Mouse (Mus musculus): ENCODE results near the gene Vdac1.
A peak's percentile ranks its signal among the peaks of the same experiment; 100 is the strongest.
"Not testable (repeated sequence)": the region's sequence is repeated elsewhere in the genome, so short reads cannot be mapped to it uniquely, and the experiment has no call there.

Vdac1 gene

DNA sequence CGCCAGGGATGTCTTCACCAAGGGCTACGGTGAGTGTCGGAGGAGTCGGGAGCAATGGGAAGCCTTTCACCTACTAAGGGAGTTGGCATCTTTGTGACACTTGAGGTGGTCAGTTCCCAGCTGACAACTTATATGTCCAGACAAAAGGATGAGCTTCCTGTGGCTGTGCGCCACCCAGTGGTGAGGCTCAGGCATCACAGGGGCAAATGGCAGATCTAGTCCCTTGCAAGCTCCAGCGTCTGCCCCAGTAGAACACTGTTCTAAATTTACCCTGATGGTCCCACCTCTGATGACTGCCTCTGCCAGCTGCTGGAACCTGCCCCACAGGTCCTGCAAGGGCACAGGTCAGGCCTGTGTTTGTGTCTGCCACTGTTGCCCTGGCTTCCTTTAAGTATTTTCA is 13.7 kb downstream of the Vdac1 start:
- peak; percentile 78 for DNase-seq (ENCODE audit: low read depth)

DNA sequence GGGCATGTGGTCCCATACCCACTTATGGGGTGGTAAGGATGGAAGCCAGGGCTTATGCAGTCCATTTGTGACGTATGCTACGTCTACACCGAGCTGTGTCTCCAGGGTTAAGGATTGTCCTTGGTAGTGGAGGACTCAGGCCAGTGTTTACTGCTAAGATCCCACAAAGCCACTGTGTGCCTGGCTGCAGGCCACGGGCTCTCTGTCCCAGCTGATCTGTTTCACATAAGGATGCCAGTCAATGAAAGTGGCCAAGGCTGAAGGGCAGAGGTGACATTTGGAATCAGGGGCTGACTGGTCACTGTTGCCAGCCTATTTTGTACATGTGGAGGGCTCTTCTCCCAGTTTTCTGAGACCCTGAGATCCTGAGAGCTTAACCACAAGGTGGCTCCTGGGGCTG is 16.9 kb downstream of the Vdac1 start:
- DNase-seq (ENCODE audit: low read depth) = no peak

DNA sequence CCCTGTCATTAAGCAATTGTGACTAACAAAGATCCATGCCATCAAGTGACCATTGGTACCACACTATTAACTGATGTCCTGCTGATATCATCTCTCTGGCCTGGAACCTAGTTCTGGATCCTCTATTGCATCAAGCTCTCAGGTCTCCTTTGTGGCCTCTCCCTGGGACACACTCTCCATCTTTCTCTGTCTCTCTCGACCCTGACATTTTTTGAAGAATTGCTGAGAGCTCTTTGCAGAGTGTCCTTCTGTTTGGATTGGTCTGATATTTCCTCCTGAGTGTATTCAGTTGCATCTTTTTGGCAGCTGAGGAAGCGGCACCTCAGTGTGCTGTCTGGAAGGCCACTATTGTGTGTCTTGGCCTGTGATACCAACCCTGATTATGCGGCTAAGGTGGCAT is 18.6 kb downstream of the Vdac1 start:
- no peak for DNase-seq (ENCODE audit: low read depth)

DNA sequence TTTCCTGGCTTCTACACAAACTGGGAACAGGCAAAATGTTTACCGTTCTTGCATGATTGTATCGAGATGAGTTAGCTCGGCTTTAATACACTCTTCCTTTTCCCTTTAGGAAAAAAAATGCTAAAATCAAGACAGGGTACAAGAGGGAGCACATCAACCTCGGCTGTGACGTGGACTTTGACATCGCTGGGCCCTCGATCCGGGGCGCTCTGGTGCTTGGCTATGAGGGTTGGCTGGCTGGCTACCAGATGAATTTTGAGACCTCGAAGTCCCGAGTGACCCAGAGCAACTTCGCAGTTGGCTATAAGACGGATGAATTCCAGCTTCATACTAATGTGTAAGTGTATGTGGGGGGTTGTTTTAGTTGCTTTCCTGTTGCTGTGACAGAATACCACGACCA is 23.1 kb downstream of the Vdac1 start:
- DNase-seq (ENCODE audit: low read depth) = no peak

DNA sequence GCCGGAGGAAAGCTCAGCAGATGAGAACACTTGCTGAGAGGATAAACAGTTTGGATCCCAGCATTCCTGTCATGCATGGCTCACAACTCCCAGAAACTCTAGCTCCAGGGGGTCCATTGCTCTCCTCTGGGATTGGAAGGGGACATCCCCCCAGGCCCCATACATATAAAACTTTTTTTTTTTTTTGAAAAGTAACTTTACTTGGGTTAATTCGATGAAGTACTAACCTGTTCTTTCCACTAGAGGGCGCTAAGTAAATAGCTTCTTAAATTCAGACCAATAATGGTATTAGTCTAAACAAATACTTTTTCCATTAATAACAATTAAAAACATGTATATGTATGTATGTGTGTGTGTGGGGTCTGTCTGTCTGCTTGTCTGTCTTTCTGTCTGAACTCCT is 24.0 kb downstream of the Vdac1 start:
- DNase-seq (ENCODE audit: low read depth) = peak; percentile 64

DNA sequence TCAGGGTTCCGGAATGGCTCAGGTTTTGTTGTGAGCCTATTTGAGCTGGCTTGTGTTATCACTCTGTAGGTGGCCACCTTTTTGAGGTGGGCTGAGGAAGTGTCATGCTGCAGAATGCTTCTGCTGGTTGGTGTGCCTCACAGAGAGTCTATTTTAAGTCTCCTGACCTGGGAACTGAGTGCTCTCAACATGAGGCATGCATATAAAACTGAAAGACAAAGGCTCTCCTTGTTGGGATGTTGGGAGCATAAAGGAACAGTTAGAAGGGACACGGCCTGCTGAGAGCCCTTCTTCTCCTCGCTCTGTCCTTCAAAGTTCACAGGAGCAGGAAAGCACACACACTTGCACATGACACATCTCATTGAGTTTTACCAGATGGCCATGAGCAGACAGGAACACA is 26.2 kb downstream of the Vdac1 start:
- no peak for DNase-seq (ENCODE audit: low read depth)

DNA sequence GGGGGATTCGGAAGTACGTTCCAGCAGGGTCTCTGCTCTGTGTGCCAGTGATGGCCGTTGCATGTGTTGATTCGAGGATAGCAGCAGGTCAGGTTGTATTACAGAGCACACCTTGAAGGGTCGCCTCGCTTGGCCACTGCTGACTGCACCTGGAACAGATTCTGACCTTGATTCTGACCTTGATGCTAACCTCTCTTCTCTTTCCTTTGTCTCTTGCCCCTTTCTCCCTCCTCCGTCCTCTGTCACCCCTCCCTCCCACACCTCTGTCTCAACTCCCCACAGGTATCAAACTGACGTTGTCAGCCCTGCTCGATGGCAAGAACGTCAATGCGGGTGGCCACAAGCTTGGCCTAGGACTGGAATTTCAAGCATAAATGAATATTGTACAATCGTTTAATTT is 27.5 kb downstream of the Vdac1 start:
- no peak for DNase-seq (ENCODE audit: low read depth)

DNA sequence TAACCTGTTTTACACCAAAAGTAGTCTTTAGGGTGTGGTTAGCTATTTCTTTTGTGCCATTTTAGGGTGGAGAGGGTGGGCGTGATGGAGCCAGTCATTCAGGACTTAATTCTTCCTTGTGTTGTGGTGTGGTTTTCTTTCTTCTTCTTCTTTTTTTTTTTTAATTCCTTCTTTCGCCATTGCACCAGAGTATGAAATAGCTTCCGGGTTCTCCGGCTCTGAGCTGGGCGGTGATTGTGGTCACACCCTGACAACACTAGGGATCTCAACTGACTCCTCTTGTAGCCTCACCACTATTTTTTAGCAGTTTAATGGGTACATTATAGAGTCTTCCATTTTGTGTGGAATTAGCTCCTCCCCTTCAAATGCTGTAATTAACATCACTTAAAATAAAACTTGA is 28.3 kb downstream of the Vdac1 start:
- not testable (repeated sequence) for DNase-seq (ENCODE audit: low read depth)

DNA sequence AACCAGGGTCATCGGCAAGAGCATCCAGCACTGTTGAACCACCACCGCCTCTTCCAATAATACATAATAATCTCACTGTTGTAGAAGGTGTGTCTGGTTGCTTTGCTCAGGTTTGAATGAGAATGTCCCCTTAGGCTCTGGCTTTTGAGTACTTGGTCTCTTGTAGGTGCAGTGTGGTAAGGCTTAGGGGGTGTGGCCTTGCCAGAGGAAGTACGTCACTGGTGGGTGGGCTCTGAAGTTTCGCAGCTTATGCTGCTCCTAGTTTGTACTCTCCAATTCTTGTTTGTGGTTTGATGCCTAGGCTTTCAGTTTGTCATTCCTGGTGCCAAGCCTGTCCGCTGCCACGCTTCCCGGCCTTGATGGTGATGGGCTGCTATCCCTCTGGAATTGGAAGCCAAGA is 29.3 kb downstream of the Vdac1 start:
- DNase-seq (ENCODE audit: low read depth) = no peak

DNA sequence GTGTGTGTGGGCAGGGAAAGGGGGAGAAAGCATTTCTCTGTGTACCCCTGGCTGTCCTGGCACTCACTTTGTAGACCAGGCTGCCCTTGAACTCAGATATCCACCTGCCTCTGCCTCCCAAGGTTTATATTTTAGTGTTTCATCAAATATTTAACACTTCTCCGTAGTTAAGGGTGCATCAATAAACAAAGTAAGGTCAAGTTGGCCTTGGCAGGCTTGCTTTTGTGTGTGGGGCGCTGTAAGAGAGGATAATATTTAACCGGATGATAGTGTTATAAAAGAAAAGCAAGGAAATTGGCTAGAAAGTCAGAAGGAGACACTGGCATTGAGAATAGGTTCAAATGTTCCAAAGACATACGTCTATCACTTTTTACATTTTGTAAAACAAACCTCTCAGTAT is 33.8 kb downstream of the Vdac1 start:
- DNase-seq (ENCODE audit: low read depth) = no peak

DNA sequence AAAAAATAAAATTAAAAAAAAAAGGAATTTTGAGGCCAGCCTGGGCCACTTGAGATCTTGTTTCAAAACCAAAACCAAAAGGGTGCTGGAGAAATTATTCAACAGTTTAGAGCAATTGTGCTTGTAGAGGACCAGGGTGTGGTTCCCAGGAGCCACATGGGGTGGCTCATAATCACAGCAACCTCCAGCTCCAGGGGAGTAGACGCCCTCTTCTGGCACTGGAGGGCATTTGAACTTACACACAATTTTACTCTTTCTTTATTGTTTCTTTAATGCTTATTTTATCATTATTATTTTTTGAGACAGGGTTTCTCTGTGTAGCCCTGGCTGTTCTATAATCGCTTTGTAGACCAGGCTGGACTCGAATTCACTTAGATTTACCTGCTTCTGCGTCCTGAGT is 34.7 kb downstream of the Vdac1 start:
- peak; percentile 42 for DNase-seq (ENCODE audit: low read depth)

DNA sequence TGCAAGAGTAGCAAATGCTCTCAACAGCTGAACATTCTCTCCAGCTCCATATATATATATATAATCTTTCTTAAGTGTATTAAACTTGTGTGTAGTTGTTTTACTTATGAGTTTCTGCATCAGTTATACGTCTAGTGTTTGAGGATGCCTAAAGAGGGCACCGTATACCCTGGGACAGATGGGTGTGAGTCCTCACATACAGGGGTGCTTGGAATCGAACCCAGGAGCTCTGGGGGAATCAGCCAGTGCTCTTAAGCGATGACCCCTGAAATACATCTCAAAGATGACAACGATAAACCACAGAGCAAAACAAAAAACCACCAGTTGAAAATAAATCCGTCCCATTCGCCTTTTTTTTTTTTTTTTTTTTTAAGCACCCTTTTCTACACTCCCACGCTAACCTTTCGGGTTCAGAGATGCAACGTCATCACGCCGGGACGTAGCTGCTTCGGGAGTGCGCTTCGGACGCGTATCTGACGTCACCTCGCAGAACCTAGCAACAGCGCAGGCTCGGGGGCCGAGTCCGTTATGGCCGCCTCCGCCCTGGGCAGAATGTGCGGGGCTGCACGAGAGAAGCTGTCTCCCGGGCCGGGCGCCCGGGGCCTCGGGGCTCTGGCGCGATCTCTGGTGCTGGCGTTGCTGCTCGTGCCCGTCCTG is 35.4 kb downstream of the Vdac1 start, which contains the start of gene 9530068E07Rik:
Gene 9530068E07Rik, plus strand, starts transcription at position 489 of the 657 bp plus-strand sequence.
- DNase-seq (ENCODE audit: low read depth) = peak; percentile 94

DNA sequence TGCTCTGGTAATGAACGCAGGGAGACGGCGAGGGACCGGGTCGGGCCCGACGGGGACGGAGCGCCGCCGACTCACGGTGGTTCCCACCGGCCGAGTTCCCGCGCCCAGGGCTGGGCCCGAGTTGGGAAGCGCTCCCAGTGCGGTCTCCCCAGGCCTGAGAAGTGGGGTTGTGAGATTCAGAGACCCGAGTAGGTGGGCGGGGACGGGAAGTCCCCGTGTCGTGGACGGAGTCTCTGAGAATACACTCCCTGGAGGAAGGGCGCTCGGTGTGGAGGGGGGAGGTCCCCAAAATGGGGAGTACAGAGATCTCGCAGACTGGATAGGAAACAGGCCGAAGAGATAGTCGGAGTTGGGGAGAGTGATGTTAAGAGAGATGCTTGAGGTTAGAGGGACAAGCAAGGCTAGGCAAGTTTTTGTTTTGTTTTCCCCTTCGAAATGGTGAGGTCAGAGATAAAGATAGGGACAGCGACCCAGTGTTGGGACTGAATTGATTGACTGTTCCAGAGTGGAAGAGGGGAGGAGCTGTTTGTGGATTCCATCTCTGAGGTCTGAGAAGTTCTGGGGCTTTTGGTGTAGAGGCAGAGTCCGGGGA is 36.0 kb downstream of the Vdac1 start:
- DNase-seq (ENCODE audit: low read depth) = peak; percentile 75

DNA sequence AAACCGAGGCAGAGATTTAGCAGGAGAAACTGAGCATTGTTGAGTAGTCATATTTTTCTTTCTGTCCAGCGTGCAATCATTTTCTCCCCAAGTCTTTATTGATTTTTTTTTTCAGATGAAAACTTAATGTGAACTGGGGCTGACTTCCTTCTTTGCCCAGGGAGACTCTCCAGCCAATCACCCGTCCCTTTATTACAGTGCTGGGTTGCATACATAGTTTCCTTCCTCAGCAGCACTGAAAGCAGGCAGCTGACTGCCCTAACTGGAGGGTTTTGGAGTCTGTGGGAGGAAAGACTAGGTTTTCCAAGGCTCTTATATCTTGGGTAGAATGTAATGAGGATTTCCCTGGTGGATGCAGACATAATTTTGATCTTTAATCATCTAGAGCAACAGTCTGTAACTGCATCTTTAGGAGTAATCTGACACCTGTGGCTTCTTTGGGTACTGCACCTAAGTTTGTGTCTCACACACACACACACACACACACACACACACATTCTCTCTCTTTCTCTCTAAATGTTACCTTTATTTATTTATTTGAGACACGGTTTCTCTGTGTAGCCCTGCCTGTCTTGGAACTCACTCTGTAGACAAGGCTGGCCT is 36.8 kb downstream of the Vdac1 start:
- peak; percentile 62 for DNase-seq (ENCODE audit: low read depth)

DNA sequence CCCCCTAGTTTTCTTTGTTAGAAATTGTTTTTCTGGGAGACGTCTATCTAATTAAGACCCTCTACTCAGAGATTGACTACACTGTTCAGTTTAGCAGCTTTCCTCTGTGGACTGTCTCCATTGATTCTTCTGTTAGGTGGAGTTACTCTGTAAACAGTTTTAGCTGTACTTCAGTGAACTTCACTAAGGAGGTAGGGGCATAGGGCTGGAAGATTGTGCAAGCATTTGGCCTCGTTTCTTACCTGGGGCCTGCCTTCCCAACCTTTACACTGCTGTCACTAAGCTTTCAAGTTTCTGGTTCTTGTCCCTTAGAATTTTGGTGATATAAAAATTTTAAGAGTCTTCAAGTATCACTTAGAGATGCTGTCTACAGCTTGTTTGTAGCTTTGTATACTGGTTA is 40.8 kb downstream of the Vdac1 start:
- DNase-seq (ENCODE audit: low read depth) = no peak

DNA sequence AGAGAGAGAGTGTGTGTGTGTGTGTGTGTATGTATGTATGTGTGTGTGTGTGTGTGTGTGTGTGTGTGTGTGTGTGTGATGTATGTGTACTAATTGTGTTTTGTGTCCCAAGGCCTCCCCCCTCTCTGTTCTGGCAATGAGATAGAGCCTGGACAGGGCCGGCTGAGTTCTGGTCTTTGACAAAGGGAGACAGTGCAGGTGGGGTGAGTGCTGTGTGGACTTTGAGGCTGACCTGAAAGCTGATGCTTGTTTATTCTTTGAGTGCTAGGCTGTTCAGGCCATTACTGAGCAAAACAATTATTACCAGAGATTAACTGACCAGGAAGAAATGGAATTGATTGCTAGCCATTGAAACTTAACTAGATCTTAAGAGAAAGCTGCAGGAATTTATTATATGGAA is 41.9 kb downstream of the Vdac1 start:
- DNase-seq (ENCODE audit: low read depth) = no peak

DNA sequence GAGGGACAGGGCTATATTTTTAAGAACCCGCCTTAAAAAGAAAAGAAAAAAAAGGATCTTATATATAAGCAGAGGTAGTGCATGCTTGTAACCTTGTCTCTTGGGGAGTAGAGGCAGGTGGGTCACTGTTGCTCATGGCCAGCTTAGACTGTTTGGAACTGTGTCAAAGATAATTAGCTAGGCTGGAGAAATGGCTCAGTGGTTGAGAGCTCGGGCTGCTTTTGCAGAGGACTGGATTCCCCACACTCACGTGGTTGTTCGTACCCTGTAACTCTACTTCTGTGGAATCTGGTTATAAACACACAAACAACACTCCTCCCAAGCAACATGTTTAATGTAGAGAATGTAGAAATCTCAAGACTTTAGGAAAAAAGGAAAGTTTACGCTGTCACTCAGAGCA is 43.5 kb downstream of the Vdac1 start:
- no peak for DNase-seq (ENCODE audit: low read depth)

DNA sequence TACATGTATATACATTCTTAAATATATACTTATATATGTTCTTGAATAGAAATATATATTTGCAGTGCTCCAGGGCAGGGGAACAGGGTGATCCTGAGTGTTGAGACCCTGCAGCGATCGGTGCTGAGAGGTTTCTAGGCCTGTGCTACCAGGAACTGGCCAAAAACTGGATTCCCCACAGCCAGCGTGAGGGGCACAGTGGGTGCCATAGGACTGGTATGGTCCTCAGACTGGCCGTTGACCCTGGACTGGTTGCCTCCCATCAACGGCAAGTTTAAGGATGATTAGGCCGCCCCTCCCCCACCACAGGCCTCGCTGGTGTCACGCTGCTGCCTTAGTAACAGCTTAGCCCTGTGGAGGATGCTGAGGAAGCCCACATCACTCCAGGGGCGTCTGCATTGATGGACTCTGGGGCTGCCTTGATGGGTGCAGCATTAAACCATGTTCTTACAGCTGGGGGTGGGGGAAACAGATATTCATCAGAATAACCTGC is 44.6 kb downstream of the Vdac1 start:
- no peak for DNase-seq (ENCODE audit: low read depth)

DNA sequence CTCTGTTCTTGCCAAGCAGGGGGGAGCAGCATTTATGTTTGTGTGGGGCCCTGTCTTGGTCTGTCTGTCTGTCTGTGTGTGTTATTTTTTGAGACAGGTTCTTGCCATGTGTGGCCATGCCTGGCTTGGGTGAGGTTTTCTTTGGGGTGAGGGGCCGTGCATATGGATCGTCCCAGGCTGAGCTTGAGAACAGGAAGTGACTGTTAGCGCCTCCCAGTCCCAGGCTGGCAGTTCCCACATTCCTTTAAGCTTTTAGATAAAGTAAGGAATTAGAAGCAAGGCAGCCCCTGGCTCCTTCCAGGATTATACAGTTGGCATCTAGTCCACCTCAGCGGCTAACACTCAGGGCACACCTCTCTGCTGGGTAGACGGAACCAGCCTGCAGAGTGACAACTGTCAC is 48.7 kb downstream of the Vdac1 start:
- DNase-seq (ENCODE audit: low read depth) = no peak

DNA sequence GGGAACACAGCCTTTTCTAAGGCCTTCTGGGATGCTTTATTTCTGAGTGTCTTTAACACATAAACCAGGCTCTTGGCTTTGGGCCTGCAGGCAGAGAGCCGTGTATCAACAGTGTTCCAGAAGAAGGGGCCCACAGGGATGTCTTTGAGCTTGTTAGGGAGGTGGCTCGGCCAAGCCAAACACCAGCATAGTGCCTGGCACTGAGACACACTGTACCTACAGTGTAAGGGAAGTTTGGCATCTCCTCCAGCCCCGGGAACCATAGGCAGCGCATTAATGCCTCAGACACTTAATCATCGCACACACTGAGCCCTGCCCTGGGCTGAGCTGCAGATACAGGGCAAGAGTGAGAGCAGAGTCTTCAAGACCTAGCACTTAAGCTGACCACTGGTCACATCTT is 57.7 kb downstream of the Vdac1 start:
- no peak for DNase-seq (ENCODE audit: low read depth)

DNA sequence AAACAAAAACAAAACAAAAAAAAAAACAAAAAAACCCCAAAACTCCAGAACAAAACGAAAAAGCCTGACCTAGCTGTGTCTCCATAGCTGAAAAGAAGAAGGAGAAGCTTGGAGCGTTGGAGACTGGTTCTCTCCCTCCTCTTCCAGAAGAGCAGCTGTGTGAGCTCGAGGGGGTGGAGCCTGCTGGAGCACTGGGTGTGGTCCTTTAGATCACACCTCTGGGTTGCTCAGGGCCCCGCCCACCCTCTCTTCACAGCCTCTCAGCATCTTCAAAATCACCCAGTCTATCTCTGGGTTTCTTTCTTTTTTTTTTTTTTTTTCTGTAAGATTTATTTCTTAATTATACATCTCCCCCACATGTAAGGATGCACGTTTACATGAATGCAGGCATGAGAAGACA is 58.6 kb downstream of the Vdac1 start:
- DNase-seq (ENCODE audit: low read depth) = no peak

DNA sequence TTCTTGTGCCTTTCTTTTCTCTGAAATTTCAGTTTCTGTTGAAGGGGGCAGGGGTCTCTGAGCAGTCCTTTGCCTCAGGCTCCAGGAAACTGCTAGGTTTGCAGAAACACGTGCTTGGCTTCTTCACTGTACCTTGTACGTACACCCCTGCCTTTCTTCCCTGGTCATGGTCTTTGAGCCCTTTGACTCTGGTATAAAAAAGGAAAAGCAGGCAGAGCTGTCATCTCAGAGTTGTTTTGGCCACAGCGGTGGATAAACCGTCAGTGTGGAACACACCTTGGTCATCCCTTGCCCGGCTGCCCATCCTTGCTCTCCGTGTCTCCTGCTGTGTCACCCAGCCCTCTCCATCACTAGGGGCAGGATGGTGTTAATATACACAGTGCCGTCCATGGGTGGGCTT is 59.2 kb downstream of the Vdac1 start:
- no peak for DNase-seq (ENCODE audit: low read depth)

DNA sequence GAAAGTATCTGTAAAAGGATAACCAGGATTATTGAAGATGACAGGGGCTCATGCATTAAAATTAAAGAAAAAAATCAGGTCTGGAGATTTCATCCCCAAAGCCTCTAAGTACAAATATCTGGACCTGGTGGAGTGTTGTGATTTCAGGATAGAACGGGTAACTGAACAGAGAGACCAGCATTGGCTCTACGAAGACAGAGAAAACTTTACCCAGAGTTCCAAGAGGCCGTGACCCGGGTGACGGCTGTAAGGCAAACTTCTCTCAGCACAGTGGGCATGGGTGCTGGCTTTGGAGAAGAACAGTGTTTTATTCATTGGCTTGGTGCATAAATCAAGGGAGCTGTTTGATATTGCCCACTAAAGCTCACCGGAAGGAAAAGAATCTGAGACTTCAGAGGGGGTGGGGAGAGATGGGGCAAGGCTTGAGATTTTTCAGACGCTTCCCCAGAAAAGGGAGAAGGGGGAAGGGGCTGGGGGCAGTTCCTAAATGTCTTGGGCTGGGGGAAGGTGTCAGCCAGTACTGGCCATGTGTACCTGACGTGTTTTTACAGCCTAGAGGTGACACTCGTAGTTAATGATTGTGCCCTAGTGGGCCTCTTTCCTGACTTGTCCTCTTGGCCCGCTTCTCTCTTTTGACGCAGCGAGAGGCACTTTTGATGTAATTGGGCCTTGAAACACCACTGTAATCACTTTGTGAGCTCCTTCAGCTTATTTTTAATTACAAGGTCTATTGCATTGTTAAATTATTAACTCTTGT is 59.8 kb downstream of the Vdac1 start:
- no peak for DNase-seq (ENCODE audit: low read depth)
